Mouse (Mus musculus): ENCODE data around the gene Myo1g.

GRCm38 (mm10) chr11:6520507-6521173 lies at the start of gene Myo1g:
- TF ChIP-seq POLR2A (IDR thresholded peaks at IDR 0.05; ENCODE audit: insufficient read depth, low read depth, low read length): no peak
- no peak for TF ChIP-seq CTCF (IDR thresholded peaks at IDR 0.05)

Measured in heart, adult 2 months (tissue).